Mouse (Mus musculus): Measurements from ENCODE around the gene Doc2b. TPM values are rescaled to one million over a fixed set of nuclear protein-coding genes. Genes with fewer than 3 reads are reported as not detected.

Gene Doc2b
- polyA plus RNA-seq, 2 experiments: 0.01 TPM; not detected in 1

GRCm38 (mm10) chr11:75767014-75767413 is 28.8 kb downstream of the Doc2b start:
- peaks cover 33% of the 10 kb centered on the region for H3K36me3 ChIP-seq (replicated peaks; ENCODE audit: control insufficient read depth, insufficient read depth, low read depth)
- H3K27ac ChIP-seq: no peak overlapping the region
- no peak overlapping the region for H3K4me2 ChIP-seq (ENCODE audit: low read depth)
- no peaks in the 10 kb centered on the region for H3K9me3 ChIP-seq (ENCODE audit: control insufficient read depth, low read length)
- 68% methylated on average over 2 of the region's 2 CpGs for WGBS (ENCODE audit: insufficient replicate concordance)
- H3K4me3 ChIP-seq (ENCODE audit: insufficient read depth in 1 of 2, low read depth in 2 of 2, low read length in 2 of 2): no peak overlapping the region
- H3K9ac ChIP-seq (replicated peaks): no peak overlapping the region
- TF ChIP-seq EP300 (IDR thresholded peaks at IDR 0.05; ENCODE audit: low read depth): no peak
- no peak for TF ChIP-seq CTCF (IDR thresholded peaks at IDR 0.05; ENCODE audit: low read depth)
- ATAC-seq (ENCODE audit: insufficient read depth) (no peak), DNase-seq (ENCODE audit: low read depth in 3 of 3, low spot score in 3 of 3) (no peak)
- H3K4me1 ChIP-seq (replicated peaks; ENCODE audit: control insufficient read depth in 2 of 2, insufficient read depth in 2 of 2, low read length in 1 of 2): peaks cover 0 to 4% of the 10 kb centered on the region in 2 experiments; a peak in 2 of 4 replicates
- H3K27me3 ChIP-seq (ENCODE audit: control insufficient read depth, insufficient read depth, low read length): no peaks in the 10 kb centered on the region

GRCm38 (mm10) chr11:75765161-75765560 is 30.7 kb downstream of the Doc2b start:
- no peaks in the 10 kb centered on the region for H3K27me3 ChIP-seq (ENCODE audit: control insufficient read depth, insufficient read depth, low read length)
- no peak for DNase-seq (ENCODE audit: low read depth in 3 of 3, low spot score in 3 of 3)
- no peak overlapping the region for H3K9ac ChIP-seq (replicated peaks)
- H3K4me1 ChIP-seq (replicated peaks; ENCODE audit: control insufficient read depth in 2 of 2, insufficient read depth in 2 of 2, low read length in 1 of 2): peaks cover 0 to 4% of the 10 kb centered on the region in 2 experiments; a peak in 2 of 4 replicates
- H3K9me3 ChIP-seq (ENCODE audit: control insufficient read depth, low read length): no peaks in the 10 kb centered on the region
- no peak for ATAC-seq (ENCODE audit: insufficient read depth)
- H3K4me2 ChIP-seq (ENCODE audit: low read depth): no peak overlapping the region
- WGBS (ENCODE audit: insufficient replicate concordance): 79% methylated on average over 8 of the region's 8 CpGs
- peaks cover 47% of the 10 kb centered on the region for H3K36me3 ChIP-seq (replicated peaks; ENCODE audit: control insufficient read depth, insufficient read depth, low read depth)
- TF ChIP-seq CTCF (IDR thresholded peaks at IDR 0.05; ENCODE audit: low read depth): no peak
- TF ChIP-seq EP300 (IDR thresholded peaks at IDR 0.05; ENCODE audit: low read depth): no peak
- no peak overlapping the region for H3K27ac ChIP-seq
- H3K4me3 ChIP-seq (ENCODE audit: insufficient read depth in 1 of 2, low read depth in 2 of 2, low read length in 2 of 2): no peak overlapping the region

- no peak overlapping the region for H3K27ac ChIP-seq
- no peak overlapping the region for H3K9ac ChIP-seq (replicated peaks)
- peaks cover 53% of the 10 kb centered on the region for H3K36me3 ChIP-seq (replicated peaks; ENCODE audit: control insufficient read depth, insufficient read depth, low read depth)
- WGBS (ENCODE audit: insufficient replicate concordance): 74% methylated on average over 4 of the region's 4 CpGs
- H3K4me3 ChIP-seq (ENCODE audit: insufficient read depth in 1 of 2, low read depth in 2 of 2, low read length in 2 of 2): no peak overlapping the region
- no peak overlapping the region for H3K4me2 ChIP-seq (ENCODE audit: low read depth)
- H3K4me1 ChIP-seq (replicated peaks; ENCODE audit: control insufficient read depth in 2 of 2, insufficient read depth in 2 of 2, low read length in 1 of 2): peaks cover 0 to 2% of the 10 kb centered on the region in 2 experiments; a peak in 2 of 4 replicates
- no peaks in the 10 kb centered on the region for H3K9me3 ChIP-seq (ENCODE audit: control insufficient read depth, low read length)
- DNase-seq (ENCODE audit: low read depth in 3 of 3, low spot score in 3 of 3) (no peak), ATAC-seq (ENCODE audit: insufficient read depth) (no peak)
- TF ChIP-seq CTCF (IDR thresholded peaks at IDR 0.05; ENCODE audit: low read depth) (no peak), EP300 (IDR thresholded peaks at IDR 0.05; ENCODE audit: low read depth) (no peak)
- no peaks in the 10 kb centered on the region for H3K27me3 ChIP-seq (ENCODE audit: control insufficient read depth, insufficient read depth, low read length)
Measured at GRCm38 (mm10) chr11:75764521-75765023, 31.3 kb downstream of the Doc2b start.

- TF ChIP-seq EP300 (IDR thresholded peaks at IDR 0.05; ENCODE audit: low read depth): no peak
- Histone ChIP-seq H3K9ac (replicated peaks) (no peak overlapping the region), H3K27ac (no peak overlapping the region), H3K4me3 (ENCODE audit: insufficient read depth in 1 of 2, low read depth in 2 of 2, low read length in 2 of 2) (no peak overlapping the region), H3K4me1 (replicated peaks; ENCODE audit: control insufficient read depth in 2 of 2, insufficient read depth in 2 of 2, low read length in 1 of 2) (no peaks in the 10 kb centered on the region), H3K4me2 (ENCODE audit: low read depth) (no peak overlapping the region), H3K36me3 (replicated peaks; ENCODE audit: control insufficient read depth, insufficient read depth, low read depth) (peaks cover 68% of the 10 kb centered on the region), H3K27me3 (ENCODE audit: control insufficient read depth, insufficient read depth, low read length) (no peaks in the 10 kb centered on the region), H3K9me3 (ENCODE audit: control insufficient read depth, low read length) (no peaks in the 10 kb centered on the region)
- 72% methylated on average over 2 of the region's 2 CpGs for WGBS (ENCODE audit: insufficient replicate concordance)
- ATAC-seq (ENCODE audit: insufficient read depth) (no peak), DNase-seq (ENCODE audit: low read depth in 3 of 3, low spot score in 3 of 3) (no peak)
Measured at GRCm38 (mm10) chr11:75762708-75763107, 33.1 kb downstream of the Doc2b start.

- no peak overlapping the region for H3K4me3 ChIP-seq (ENCODE audit: insufficient read depth in 1 of 2, low read depth in 2 of 2, low read length in 2 of 2)
- no peaks in the 10 kb centered on the region for H3K9me3 ChIP-seq (ENCODE audit: control insufficient read depth, low read length)
- ATAC-seq (ENCODE audit: insufficient read depth): no peak
- TF ChIP-seq EP300 (IDR thresholded peaks at IDR 0.05; ENCODE audit: low read depth): no peak
- no peak for TF ChIP-seq CTCF (IDR thresholded peaks at IDR 0.05; ENCODE audit: low read depth)
- no peaks in the 10 kb centered on the region for H3K4me1 ChIP-seq (replicated peaks; ENCODE audit: control insufficient read depth in 2 of 2, insufficient read depth in 2 of 2, low read length in 1 of 2)
- peaks cover 78% of the 10 kb centered on the region for H3K36me3 ChIP-seq (replicated peaks; ENCODE audit: control insufficient read depth, insufficient read depth, low read depth)
- no peak overlapping the region for H3K4me2 ChIP-seq (ENCODE audit: low read depth)
- no peak for DNase-seq (ENCODE audit: low read depth in 3 of 3, low spot score in 3 of 3)
- H3K27ac ChIP-seq: no peak overlapping the region
- no peaks in the 10 kb centered on the region for H3K27me3 ChIP-seq (ENCODE audit: control insufficient read depth, insufficient read depth, low read length)
- H3K9ac ChIP-seq (replicated peaks): no peak overlapping the region
- WGBS (ENCODE audit: insufficient replicate concordance): 73% methylated on average over 5 of the region's 5 CpGs
Measured at GRCm38 (mm10) chr11:75760785-75761184, 35.1 kb downstream of the Doc2b start.
